Mouse (Mus musculus): ENCODE results near the gene Wdr20.
"Not testable (repeated sequence)": the region's sequence is repeated elsewhere in the genome, so short reads cannot be mapped to it uniquely, and the experiment has no call there.

GRCm38 (mm10) chr12:110688921-110689320 is 48.8 kb upstream of the Wdr20 start:
- not testable (repeated sequence) for TF ChIP-seq CTCF (IDR thresholded peaks at IDR 0.05; ENCODE audit: low read depth, low read length); GATA1 (IDR thresholded peaks at IDR 0.05; ENCODE audit: borderline replicate concordance, low read length); GATA2 (IDR thresholded peaks at IDR 0.05; ENCODE audit: borderline replicate concordance, low read depth, low read length); TAL1 (conservative IDR thresholded peaks at IDR 0.05; ENCODE audit: low read depth, low read length)
- peak; percentile 87; the same call in 1 of the 2 replicates for TF ChIP-seq POLR2AphosphoS5 (IDR thresholded peaks at IDR 0.05; ENCODE audit: insufficient replicate concordance, low read depth, low read length)
